11 mouse cellular contexts compared by ENCODE assay signal in the genomic region with DNA sequence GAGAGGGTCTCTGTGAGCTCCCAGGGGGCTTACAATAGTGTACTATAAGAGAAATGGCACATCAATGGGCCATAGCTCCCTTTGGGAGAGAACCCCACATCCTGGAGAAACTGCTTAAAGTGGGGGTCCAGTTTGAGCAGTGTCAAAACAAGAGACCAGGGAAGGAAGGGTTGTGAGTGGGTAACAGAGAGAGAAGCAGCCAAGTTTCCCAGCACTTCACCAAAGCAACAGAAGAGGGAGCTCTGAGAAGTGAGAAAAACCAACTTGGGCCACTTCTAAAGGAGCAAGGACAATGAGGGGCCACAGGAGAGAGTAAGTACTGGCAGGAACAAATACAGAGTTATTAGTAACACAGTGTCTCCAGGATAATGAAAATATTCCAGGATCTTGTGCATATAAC. TPM values are rescaled to one million over a fixed set of nuclear protein-coding genes. Genes with fewer than 3 reads are reported as not detected.
A peak's percentile ranks its signal among the peaks of the same experiment; 100 is the strongest.
DNase-seq lines count a peak whose midpoint lies in the region; ATAC-seq and TF ChIP-seq lines count a peak whose summit lies in the region.
"Had no signal": no experiment of that assay in that cellular context is flagged by ENCODE, and none has a peak within 500 bp of the region (broad histone marks: within the 10 kb centered on the region; RNA-seq: fewer than 3 reads in every experiment).

No protein-coding gene starts in this region.

- H3K36me3 ChIP-seq in intestine, postnatal 0 days (ENCODE audit: control insufficient read depth, insufficient read depth) = no peaks in the 10 kb centered on the region
- no peaks in the 10 kb centered on the region for H3K36me3 ChIP-seq in intestine, embryonic 15.5 days
- no peaks in the 10 kb centered on the region for H3K36me3 ChIP-seq in forebrain, embryonic 14.5 days (ENCODE audit: control insufficient read depth, insufficient read depth, low read length)
- H3K36me3 ChIP-seq: forebrain, embryonic 12.5 days had no signal

- H3K9me3 ChIP-seq in intestine, postnatal 0 days (ENCODE audit: control insufficient read depth) = no peaks in the 10 kb centered on the region
- H3K9me3 ChIP-seq in intestine, embryonic 15.5 days = no peaks in the 10 kb centered on the region
- H3K9me3 ChIP-seq in forebrain, embryonic 14.5 days (replicated peaks; ENCODE audit: control insufficient read depth, low read length) = no peaks in the 10 kb centered on the region
- H3K9me3 ChIP-seq: forebrain, embryonic 12.5 days had no signal

- no peak overlapping the region for H3K9ac ChIP-seq in intestine, postnatal 0 days (ENCODE audit: low read depth, low read length)
- H3K9ac ChIP-seq in intestine, embryonic 15.5 days = no peak overlapping the region
- H3K9ac ChIP-seq in forebrain, embryonic 14.5 days (ENCODE audit: low read length) = no peak overlapping the region
- H3K9ac ChIP-seq: forebrain, embryonic 12.5 days had no signal

- H3K4me2 ChIP-seq in intestine, postnatal 0 days (replicated peaks; ENCODE audit: low read depth) = no peak overlapping the region
- no peak overlapping the region for H3K4me2 ChIP-seq in intestine, embryonic 15.5 days (replicated peaks)
- no peak overlapping the region for H3K4me2 ChIP-seq in forebrain, embryonic 14.5 days (ENCODE audit: low read length)
- H3K4me2 ChIP-seq: forebrain, embryonic 12.5 days had no signal

- no peaks in the 10 kb centered on the region for H3K27me3 ChIP-seq in intestine, postnatal 0 days (replicated peaks; ENCODE audit: control insufficient read depth, insufficient read depth, low read length)
- H3K27me3 ChIP-seq in intestine, embryonic 15.5 days (replicated peaks) = no peaks in the 10 kb centered on the region
- no peaks in the 10 kb centered on the region for H3K27me3 ChIP-seq in forebrain, embryonic 14.5 days (replicated peaks; ENCODE audit: control insufficient read depth, insufficient read depth, low read length)

- no peak overlapping the region for H3K27ac ChIP-seq in intestine, postnatal 0 days (ENCODE audit: low read depth, low read length)
- H3K27ac ChIP-seq in intestine, embryonic 15.5 days = no peak overlapping the region
- H3K27ac ChIP-seq in forebrain, embryonic 14.5 days (ENCODE audit: low read depth, low read length) = no peak overlapping the region
- H3K27ac ChIP-seq: forebrain, embryonic 12.5 days had no signal

- intact Hi-C loops in gastrocnemius, postnatal 36 days (cut with DNase I) = no loop called here

- H3K4me3 ChIP-seq in intestine, postnatal 0 days (ENCODE audit: low read depth, low read length) = no peak overlapping the region
- no peak overlapping the region for H3K4me3 ChIP-seq in intestine, embryonic 15.5 days (replicated peaks)
- H3K4me3 ChIP-seq in lung, adult 2 months (replicated peaks; ENCODE audit: extremely low read depth, low read depth, low read length) = no peak overlapping the region
- H3K4me3 ChIP-seq in forebrain, embryonic 14.5 days (ENCODE audit: low read depth, low read length) = no peak overlapping the region
- H3K4me3 ChIP-seq: forebrain, embryonic 12.5 days had no signal

- peak; percentile 15 for DNase-seq in ES-CJ7 (ENCODE audit: low read depth, low spot score)
- peak; percentile 45 for DNase-seq in adrenal gland, postnatal 14 days
- no peak for DNase-seq in lung, adult 2 months
- no peak for DNase-seq in spleen, adult 18-20 months
- DNase-seq in forebrain, embryonic 14.5 days (ENCODE audit: low spot score) = no peak
- no peak for DNase-seq in gastrocnemius, postnatal 36 days

- ATAC-seq in intestine, postnatal 0 days = no peak
- no peak for ATAC-seq in intestine, embryonic 15.5 days
- no peak for ATAC-seq in forebrain, embryonic 14.5 days

- no peak for TF ChIP-seq POLR2A in lung, adult 2 months (IDR thresholded peaks at IDR 0.05; ENCODE audit: borderline replicate concordance, extremely low read depth, low read depth, low read length)

- H3K4me1 ChIP-seq in intestine, postnatal 0 days (replicated peaks; ENCODE audit: control insufficient read depth, insufficient read depth, low read length) = no peaks in the 10 kb centered on the region
- H3K4me1 ChIP-seq in intestine, embryonic 15.5 days (replicated peaks) = no peaks in the 10 kb centered on the region
- H3K4me1 ChIP-seq in lung, adult 2 months (ENCODE audit: control insufficient read depth, insufficient read depth, low read length) = no peaks in the 10 kb centered on the region
- H3K4me1 ChIP-seq in forebrain, embryonic 14.5 days (ENCODE audit: control insufficient read depth, insufficient read depth, low read length) = no peaks in the 10 kb centered on the region
- H3K4me1 ChIP-seq: forebrain, embryonic 12.5 days had no signal

- TF ChIP-seq CTCF in intestine, postnatal 0 days (IDR thresholded peaks at IDR 0.05; ENCODE audit: low read depth) = peak; percentile 63
- 0 out of 2 replicates have a peak, but pooled peaks have one; percentile 21 for TF ChIP-seq CTCF in lung, adult 2 months (IDR thresholded peaks at IDR 0.05; ENCODE audit: insufficient read depth, low read length)

RNA-seq across cellular contexts. Expression of gene Ifnb1, which starts 0.7 kb away (rescaled TPM):
- not detected in 2 replicates for polyA plus RNA-seq in intestine, postnatal 0 days (2015; fragmentation: Nextera tagmentation; extraction: Ambion mirVana)
- not detected in 2 replicates for polyA plus RNA-seq in intestine, embryonic 15.5 days (2015; fragmentation: Nextera tagmentation; extraction: Ambion mirVana)
- total RNA-seq in adrenal gland, postnatal 14 days (2021) = not detected in 2 replicates
- polyA plus RNA-seq in lung, adult 2 months (2012; rRNA removed) = not detected in 2 replicates
- polyA plus RNA-seq in forebrain, embryonic 14.5 days (2014; fragmentation: Nextera tagmentation; extraction: Ambion mirVana) = not detected in 2 replicates
- not detected for total RNA-seq in gastrocnemius, postnatal 36 days (2021)
- total RNA-seq: adrenal gland, adult 18-20 months had no signal
- polyA plus RNA-seq: forebrain, embryonic 12.5 days; lung, embryonic 16.5 days had no signal

RNA-seq across cellular contexts. Expression of gene Ifna15, which starts 34.8 kb away (rescaled TPM):
- not detected in 2 replicates for polyA plus RNA-seq in intestine, postnatal 0 days (2015; fragmentation: Nextera tagmentation; extraction: Ambion mirVana)
- polyA plus RNA-seq in intestine, embryonic 15.5 days (2015; fragmentation: Nextera tagmentation; extraction: Ambion mirVana) = not detected in 2 replicates
- total RNA-seq in adrenal gland, postnatal 14 days (2021) = not detected in 2 replicates
- polyA plus RNA-seq in lung, adult 2 months (2012; rRNA removed) = not detected in 2 replicates
- polyA plus RNA-seq in forebrain, embryonic 14.5 days (2014; fragmentation: Nextera tagmentation; extraction: Ambion mirVana) = not detected in 2 replicates
- total RNA-seq in gastrocnemius, postnatal 36 days (2021) = not detected
- total RNA-seq: adrenal gland, adult 18-20 months had no signal
- polyA plus RNA-seq: forebrain, embryonic 12.5 days; lung, embryonic 16.5 days had no signal

RNA-seq across cellular contexts. Expression of gene Ifna14, which starts 48.4 kb away (rescaled TPM):
- polyA plus RNA-seq in intestine, postnatal 0 days (2015; fragmentation: Nextera tagmentation; extraction: Ambion mirVana) = not detected in 2 replicates
- polyA plus RNA-seq in intestine, embryonic 15.5 days (2015; fragmentation: Nextera tagmentation; extraction: Ambion mirVana) = not detected in 2 replicates
- not detected in 2 replicates for total RNA-seq in adrenal gland, postnatal 14 days (2021)
- not detected in 2 replicates for polyA plus RNA-seq in lung, adult 2 months (2012; rRNA removed)
- polyA plus RNA-seq in forebrain, embryonic 14.5 days (2014; fragmentation: Nextera tagmentation; extraction: Ambion mirVana) = not detected in 2 replicates
- total RNA-seq in gastrocnemius, postnatal 36 days (2021) = not detected
- total RNA-seq: adrenal gland, adult 18-20 months had no signal
- polyA plus RNA-seq: forebrain, embryonic 12.5 days; lung, embryonic 16.5 days had no signal

Comparison
In these comparisons a context has a peak if more than half of its experiments do, and no peak if none do; other contexts are left out.
1. DNase-seq: peak in ES-CJ7 (single experiment) and adrenal gland, postnatal 14 days (single experiment); none in lung, adult 2 months (single experiment), spleen, adult 18-20 months (0 of 2), forebrain, embryonic 14.5 days (single experiment) and gastrocnemius, postnatal 36 days (0 of 2).